Mouse (Mus musculus) lung, postnatal 0 days (tissue): ENCODE measurements around the gene Trip10.

Source experiments
- CTCF ChIP-seq: IDR thresholded peaks from 2 replicates; pipeline ENCODE4 v1.5.1; 2016; ENCODE audit warnings: antibody characterized with exemption, mild to moderate bottlenecking
- EP300 ChIP-seq: IDR thresholded peaks from 2 replicates; pipeline ENCODE4 v1.6.1; 2016; ENCODE audit warnings: antibody characterized with exemption, mild to moderate bottlenecking, control low read depth

- TF ChIP-seq EP300 (no peak), CTCF (no peak)
Observed at GRCm38 (mm10) chr17:57233038-57233437, 16.2 kb upstream of the Trip10 start.
